Mouse (Mus musculus) liver, adult 2 months (tissue): ENCODE measurements at regions not wholly inside any gene's neighbourhood (a gene's known extent, or its start where the extent isn't known, plus 50 kb on each side); places are given as distances from the start of the nearest gene placed in this dataset.

Source experiments
- DNase-seq: peaks from one replicate; pipeline ENCODE4 v3.0.0-alpha.2; 2011; ENCODE audit warnings: low read depth, low spot score; ENCODE audit errors: extremely low read depth
- H3K27ac ChIP-seq: fragments of 200-500 bp; replicated peaks from 2 replicates; pipeline ENCODE4 v1.5.1; 2012; ENCODE audit warnings: low read depth, mild to moderate bottlenecking, control low read depth, inconsistent platforms, low read length; ENCODE audit not compliant: insufficient read depth
- H3K27me3 ChIP-seq: fragments of 200-500 bp; 2 replicates; pipeline ENCODE4 v1.6.1; 2012; ENCODE audit warnings: mild to moderate bottlenecking, moderate library complexity, low read length, inconsistent platforms; ENCODE audit not compliant: control insufficient read depth, insufficient read depth
- H3K36me3 ChIP-seq: fragments of 200-500 bp; 2 replicates; pipeline ENCODE4 v1.6.1; 2012; ENCODE audit warnings: low read length, inconsistent platforms; ENCODE audit not compliant: control insufficient read depth, insufficient read depth
- H3K4me1 ChIP-seq: fragments of 200-500 bp; 2 replicates; pipeline ENCODE4 v1.6.1; 2011; ENCODE audit warnings: low read length; ENCODE audit not compliant: control insufficient read depth, insufficient read depth
- H3K4me3 ChIP-seq: fragments of 200-500 bp; 2 replicates; pipeline ENCODE4 v1.5.1; 2011; ENCODE audit warnings: low read depth, mild to moderate bottlenecking, control low read depth, low read length, moderate library complexity; ENCODE audit not compliant: insufficient read depth
- H3K79me2 ChIP-seq: fragments of 200-500 bp; 2 replicates; pipeline ENCODE4 v1.6.1; 2012; ENCODE audit warnings: inconsistent platforms, mild to moderate bottlenecking, low read length, moderate library complexity; ENCODE audit not compliant: control insufficient read depth, insufficient read depth
- H3K9ac ChIP-seq: fragments of 200-500 bp; 2 replicates; pipeline ENCODE4 v1.6.1; 2012; ENCODE audit warnings: low read depth, mild to moderate bottlenecking, control low read depth, inconsistent platforms, low read length
- CTCF ChIP-seq: fragments of 200-500 bp; IDR thresholded peaks from 2 replicates; pipeline ENCODE4 v1.5.1; 2011; ENCODE audit warnings: low read depth, low read length, control low read depth
- POLR2A ChIP-seq: fragments of 200-500 bp; IDR thresholded peaks from 2 replicates; pipeline ENCODE4 v1.6.1; 2011; ENCODE audit warnings: low read length, control low read depth; ENCODE audit not compliant: insufficient read depth; ENCODE audit errors: extremely low read depth
- WGBS: fragments of 180-500 bp; shearing (Covaris S2); methylation state at CpG from one replicate; pipeline ENCODE4 v1.1.7; 2018; 5-methylcytosine and 5-hydroxymethylcytosine counted together

DNA sequence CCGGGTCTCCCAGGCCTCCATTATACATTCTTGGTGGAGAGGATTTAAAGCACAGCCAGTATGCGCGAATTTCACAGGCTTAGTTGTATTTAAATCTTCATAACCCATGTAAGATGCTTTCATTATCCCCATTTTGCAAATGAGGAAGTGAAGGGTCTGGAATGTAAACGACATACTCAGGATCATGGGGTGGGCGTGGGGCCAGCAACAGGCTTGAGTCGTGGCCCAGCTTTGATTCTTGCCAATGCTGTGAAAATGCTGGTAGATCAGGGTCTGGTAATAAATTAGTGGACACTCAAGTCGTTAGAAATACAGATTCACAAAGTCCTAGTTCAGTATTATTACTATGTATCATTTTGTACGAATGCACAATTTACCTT is 367.2 kb upstream of the Smim15 start:
- Histone ChIP-seq H3K27ac (peak overlapping the region; percentile 75), H3K4me3 (no peak overlapping the region), H3K4me1 (0 out of 2 replicates have a peak, but pooled peaks cover 2% of the 10 kb centered on the region), H3K27me3 (no peaks in the 10 kb centered on the region; the same call in 1 of the 2 replicates), H3K9ac (no peak overlapping the region), H3K36me3 (no peaks in the 10 kb centered on the region), H3K79me2 (no peaks in the 10 kb centered on the region)
- TF ChIP-seq CTCF (no peak), POLR2A (no peak)
- no peak for DNase-seq
- WGBS, result 60% methylated on average over 8 of the region's 8 CpGs

DNA sequence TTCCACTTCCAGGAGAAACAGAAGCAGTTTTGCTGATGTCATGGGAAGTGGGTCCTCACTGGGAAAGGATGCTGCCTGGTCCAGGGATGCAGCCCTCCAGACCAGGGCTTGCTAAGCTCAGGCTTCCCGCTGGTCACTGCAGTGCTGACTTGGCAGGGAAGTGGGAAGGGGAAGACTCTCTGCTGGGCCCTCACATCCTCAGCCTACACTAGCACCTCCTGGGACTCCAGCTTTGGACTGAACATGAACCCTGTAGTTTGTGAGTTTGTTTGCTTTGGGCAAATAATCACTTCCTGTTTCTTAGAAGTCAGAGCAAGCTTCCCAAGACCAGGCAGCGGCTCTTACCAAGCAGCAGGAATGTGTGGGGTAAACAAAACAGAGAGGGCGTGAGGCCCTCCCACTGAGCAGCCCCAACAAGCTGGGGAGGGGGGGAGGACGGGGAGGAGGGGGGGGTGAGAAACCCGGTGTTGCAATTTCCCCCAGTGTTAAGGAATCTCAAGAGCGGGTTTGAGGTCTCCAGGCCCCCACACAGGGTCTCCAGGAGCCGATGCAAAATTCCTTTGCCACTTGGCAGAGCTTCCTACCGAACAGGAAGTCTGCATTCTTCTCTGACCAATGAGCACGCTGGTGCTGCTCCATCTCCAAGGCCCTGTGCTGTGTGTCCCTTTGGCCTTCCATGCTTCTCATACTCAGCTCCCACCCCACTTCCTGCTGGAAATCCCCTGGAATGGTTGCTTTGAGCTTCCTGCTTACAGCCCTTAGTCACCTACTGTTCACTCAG is 367.7 kb upstream of the Smim15 start:
- no peak overlapping the region for H3K4me3 ChIP-seq
- 0 out of 2 replicates have a peak, but pooled peaks cover 2% of the 10 kb centered on the region for H3K4me1 ChIP-seq
- TF ChIP-seq POLR2A (no peak), CTCF (no peak)
- no peak overlapping the region for H3K9ac ChIP-seq
- WGBS, result 11% methylated on average over 9 of the region's 9 CpGs
- H3K36me3 ChIP-seq, result no peaks in the 10 kb centered on the region
- no peaks in the 10 kb centered on the region; the same call in 1 of the 2 replicates for H3K27me3 ChIP-seq
- peak; percentile 62 for DNase-seq
- H3K27ac ChIP-seq, result peak overlapping the region; percentile 75
- no peaks in the 10 kb centered on the region for H3K79me2 ChIP-seq

DNA sequence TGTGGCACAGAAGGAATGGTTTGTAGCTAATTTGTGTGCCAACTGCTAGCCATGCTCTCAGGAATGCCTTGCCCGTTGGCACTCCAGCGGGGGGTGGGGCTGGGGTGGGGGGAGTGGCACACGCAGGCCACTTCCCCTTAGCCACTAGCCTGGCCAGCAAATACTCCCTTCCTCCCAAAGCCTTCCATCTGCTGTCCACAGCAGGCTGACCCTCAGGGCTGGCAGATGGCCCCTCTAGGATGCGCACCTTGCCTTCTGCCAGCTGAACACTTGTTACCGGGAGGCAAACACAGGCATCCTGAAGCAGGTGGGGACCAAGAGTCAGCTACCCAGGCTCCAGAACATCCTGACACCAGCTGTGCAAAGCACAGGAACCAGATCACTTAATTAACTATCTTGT is 372.1 kb upstream of the Smim15 start:
- Histone ChIP-seq H3K36me3 (no peaks in the 10 kb centered on the region), H3K79me2 (no peaks in the 10 kb centered on the region), H3K4me3 (no peak overlapping the region), H3K4me1 (peaks cover 4% of the 10 kb centered on the region; the same call in 1 of the 2 replicates), H3K27ac (no peak overlapping the region), H3K27me3 (no peaks in the 10 kb centered on the region), H3K9ac (no peak overlapping the region)
- TF ChIP-seq CTCF (no peak), POLR2A (no peak)
- WGBS, result 82% methylated on average over 5 of the region's 5 CpGs
- no peak for DNase-seq

DNA sequence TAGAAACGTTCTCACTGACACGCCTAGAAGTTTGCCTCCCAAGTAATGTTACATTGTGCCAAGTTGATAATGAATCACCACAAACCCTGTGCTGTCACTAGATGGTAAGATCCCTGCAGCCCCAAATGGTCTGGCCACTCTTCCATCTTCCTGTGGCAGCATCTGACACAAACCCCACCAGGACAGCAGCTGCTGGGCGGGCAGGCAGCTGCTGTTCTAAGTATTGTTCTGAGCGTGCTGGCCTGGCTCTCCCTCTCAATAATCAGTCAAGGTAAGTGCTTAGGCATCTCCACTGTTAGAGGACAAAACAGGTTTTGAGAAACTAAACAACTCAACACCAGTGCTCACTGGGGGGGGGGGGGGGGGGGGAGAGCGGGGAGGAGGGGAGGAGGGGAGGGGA is 375.7 kb upstream of the Smim15 start:
- no peak for TF ChIP-seq POLR2A
- TF ChIP-seq CTCF, result no peak
- no peaks in the 10 kb centered on the region for H3K27me3 ChIP-seq
- 86% methylated on average over 4 of the region's 5 CpGs for WGBS

DNA sequence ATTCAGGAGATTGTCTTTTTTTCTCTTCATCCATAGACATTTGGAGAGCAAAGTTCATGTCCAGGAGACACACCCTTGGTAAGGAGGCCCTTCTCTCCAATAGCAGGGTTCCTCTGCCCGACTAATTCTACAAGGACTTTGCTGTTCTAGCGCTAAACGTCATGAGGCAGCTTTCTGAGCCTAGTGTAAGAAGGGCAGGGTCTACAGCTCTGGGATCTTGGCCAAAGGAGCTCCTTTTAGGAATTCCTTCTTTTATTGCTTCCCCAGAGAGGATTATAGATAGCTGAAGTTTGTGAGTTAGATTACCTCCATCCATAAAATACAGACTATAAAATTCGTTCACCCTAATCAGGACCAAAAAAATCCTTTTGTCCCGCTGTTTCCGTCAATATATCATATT is 378.5 kb upstream of the Smim15 start:
- Histone ChIP-seq H3K27ac (no peak overlapping the region), H3K4me3 (no peak overlapping the region), H3K27me3 (no peaks in the 10 kb centered on the region), H3K4me1 (peaks cover 6% of the 10 kb centered on the region; the same call in 1 of the 2 replicates), H3K9ac (no peak overlapping the region), H3K36me3 (no peaks in the 10 kb centered on the region), H3K79me2 (no peaks in the 10 kb centered on the region)
- DNase-seq, result no peak
- TF ChIP-seq POLR2A (no peak), CTCF (no peak)
- WGBS, result 88% methylated on average over 6 of the region's 6 CpGs

More for the DNA sequence above, 375.7 kb upstream of the Smim15 start:
- Histone ChIP-seq H3K4me1 (peaks cover 6% of the 10 kb centered on the region; the same call in 1 of the 2 replicates), H3K4me3 (no peak overlapping the region), H3K9ac (no peak overlapping the region), H3K79me2 (no peaks in the 10 kb centered on the region), H3K27ac (no peak overlapping the region), H3K36me3 (no peaks in the 10 kb centered on the region)
- DNase-seq, result no peak

DNA sequence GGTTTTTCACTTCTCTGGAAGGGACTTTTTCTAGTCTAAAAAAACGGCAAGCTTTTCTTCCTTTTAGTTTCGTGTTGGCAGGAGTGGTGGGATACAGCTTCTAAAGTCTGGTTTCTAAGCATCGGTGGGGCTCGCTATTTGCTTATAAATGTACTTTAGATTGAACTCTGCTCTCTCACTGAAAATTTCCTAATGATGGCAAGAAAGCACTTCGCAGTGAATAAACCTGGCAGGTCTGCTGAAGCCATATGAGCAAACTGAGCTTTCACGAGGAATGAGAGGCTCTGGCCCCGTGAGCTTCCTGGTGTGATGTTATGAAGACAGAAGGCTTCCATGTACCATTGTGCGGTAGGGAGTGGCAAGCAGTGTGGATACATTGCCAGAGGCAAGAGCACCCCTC is 380.0 kb upstream of the Smim15 start:
- H3K79me2 ChIP-seq, result no peaks in the 10 kb centered on the region
- no peak overlapping the region for H3K9ac ChIP-seq
- H3K27ac ChIP-seq, result no peak overlapping the region
- no peak overlapping the region for H3K4me3 ChIP-seq
- peaks cover 6% of the 10 kb centered on the region; the same call in 1 of the 2 replicates for H3K4me1 ChIP-seq
- H3K27me3 ChIP-seq, result no peaks in the 10 kb centered on the region
- no peaks in the 10 kb centered on the region for H3K36me3 ChIP-seq
- peak; percentile 6 for DNase-seq
- 53% methylated on average over 8 of the region's 8 CpGs for WGBS
- TF ChIP-seq CTCF (no peak), POLR2A (no peak)
